Mouse (Mus musculus): Measurements from ENCODE around the gene Haus4. TPM values are rescaled to one million over a fixed set of nuclear protein-coding genes. Genes with fewer than 3 reads are reported as not detected.

Haus4 gene
- total RNA-seq, 2 experiments from 2014 or later = 79.6 to 85.8 TPM

DNA sequence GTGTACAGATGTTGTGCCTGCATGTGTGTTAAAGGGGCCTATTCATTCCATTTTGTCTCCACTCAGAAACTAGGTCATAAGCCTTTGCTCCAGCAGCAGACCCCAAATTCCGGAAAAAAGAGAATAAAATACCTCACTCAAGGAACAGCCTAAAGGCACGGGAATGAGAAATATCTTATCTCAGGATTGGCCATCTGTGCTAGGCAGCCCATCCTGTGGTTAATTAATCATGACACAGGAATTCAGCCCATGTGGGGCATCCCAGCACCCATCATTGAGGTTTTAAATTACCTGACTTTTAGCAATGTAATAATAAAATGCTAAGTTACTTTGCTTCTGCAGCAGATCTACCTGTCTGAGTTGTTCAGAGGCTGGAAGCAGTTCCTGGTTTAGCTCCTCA lies 53.1 kb downstream of the Haus4 start:
- no peak for ATAC-seq (replicated peaks; ENCODE audit: poor library complexity, severe bottlenecking)

- no peak for ATAC-seq (replicated peaks; ENCODE audit: poor library complexity, severe bottlenecking)
Observed at GRCm38 (mm10) chr14:54499330-54499729, 55.1 kb downstream of the Haus4 start.

DNA sequence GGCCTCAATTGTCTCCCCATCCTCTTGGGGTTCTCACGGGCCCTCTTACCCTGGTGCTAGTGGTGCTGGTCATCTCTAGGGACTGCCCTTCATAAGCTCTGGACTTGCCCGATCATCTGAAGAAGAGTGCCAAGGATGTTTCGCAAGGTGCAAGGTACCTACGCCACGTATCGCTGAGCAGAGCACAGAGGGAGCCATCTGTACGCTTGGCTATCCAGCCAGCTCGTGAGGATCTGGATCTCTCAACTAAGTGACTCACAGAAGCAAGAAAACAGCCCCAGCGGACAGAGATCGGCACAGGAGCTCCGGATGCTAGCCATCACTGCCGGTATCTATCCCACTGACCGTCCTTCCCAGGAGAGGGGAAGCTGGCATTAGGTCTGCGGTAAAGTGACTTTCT lies 57.7 kb downstream of the Haus4 start:
- no peak for ATAC-seq (replicated peaks; ENCODE audit: poor library complexity, severe bottlenecking)

DNA sequence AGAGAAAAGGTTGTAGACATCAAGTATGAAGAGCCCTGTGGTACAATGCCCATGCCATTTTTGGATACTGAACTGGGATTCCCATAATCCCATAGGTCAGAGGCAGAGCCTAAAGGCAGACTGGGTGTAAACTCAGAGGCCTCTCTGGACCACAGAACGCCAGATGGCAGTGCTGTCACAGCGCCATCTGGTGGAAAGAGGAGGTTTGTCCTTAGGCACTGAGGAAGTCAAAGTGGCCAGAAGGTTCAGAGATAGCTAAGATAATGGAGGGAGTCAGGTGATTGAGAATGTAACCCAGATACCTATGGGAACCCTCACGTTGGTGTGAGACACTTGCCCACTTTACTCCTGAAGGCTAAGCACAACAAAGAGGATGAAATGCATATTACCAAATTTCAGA lies 60.2 kb downstream of the Haus4 start:
- ATAC-seq (replicated peaks; ENCODE audit: poor library complexity, severe bottlenecking) = peak; percentile 70

DNA sequence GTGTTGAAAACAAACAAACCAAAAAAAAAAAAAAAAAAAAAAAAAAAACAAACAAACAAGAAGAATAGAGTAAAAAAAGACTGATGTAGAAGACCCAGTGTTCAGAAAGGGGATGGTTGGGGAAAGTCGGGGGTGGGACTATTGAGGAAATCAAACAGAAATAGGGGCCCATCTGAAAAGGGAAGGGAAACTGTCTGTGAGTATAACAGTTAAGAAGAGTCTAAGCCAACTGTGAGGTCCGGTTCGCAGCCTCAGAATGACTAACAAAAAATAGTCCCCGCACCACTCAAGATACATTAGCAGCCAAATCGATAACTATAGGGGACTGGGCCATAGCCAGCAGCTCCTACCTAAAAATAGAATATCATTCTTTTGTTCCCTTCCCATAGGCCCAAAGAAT lies 61.2 kb downstream of the Haus4 start:
- peak; percentile 53 for ATAC-seq (replicated peaks; ENCODE audit: poor library complexity, severe bottlenecking)

GRCm38 (mm10) chr14:54492345-54493131 lies 61.9 kb downstream of the Haus4 start:
- ATAC-seq (replicated peaks; ENCODE audit: poor library complexity, severe bottlenecking) = peak; percentile 80

Other genes with a start within 250 kb of the Haus4 start
- gene Oxa1l, start 193.8 kb downstream of the Haus4 start, total RNA-seq (2014; fragmentation: Nextera tagmentation) = 43.2 and 53.8 TPM in 2 replicates
- gene Oxa1l, start 193.8 kb downstream of the Haus4 start, total RNA-seq (2017) = 30.6 and 51.1 TPM in 2 replicates
- 10.3 and 10.7 TPM in 2 replicates for gene Slc7a7, start 136.8 kb downstream of the Haus4 start, total RNA-seq (2014; fragmentation: Nextera tagmentation)
- 3.0 and 3.1 TPM in 2 replicates for gene Slc7a7, start 136.8 kb downstream of the Haus4 start, total RNA-seq (2017)
- 63.7 and 100 TPM in 2 replicates for gene Mrpl52, start 127.7 kb downstream of the Haus4 start, total RNA-seq (2014; fragmentation: Nextera tagmentation)
- 34.0 and 40.1 TPM in 2 replicates for gene Mrpl52, start 127.7 kb downstream of the Haus4 start, total RNA-seq (2017)
- gene Mmp14, start 123.0 kb downstream of the Haus4 start, total RNA-seq (2014; fragmentation: Nextera tagmentation) = not detected in 2 replicates
- not detected in 2 replicates for gene Mmp14, start 123.0 kb downstream of the Haus4 start, total RNA-seq (2017)
- gene Lrp10, start 90.5 kb downstream of the Haus4 start, total RNA-seq (2014; fragmentation: Nextera tagmentation) = 37.3 and 41.5 TPM in 2 replicates
- 20.0 and 23.7 TPM in 2 replicates for gene Lrp10, start 90.5 kb downstream of the Haus4 start, total RNA-seq (2017)
- not detected in 2 replicates for gene Rem2, start 78.5 kb downstream of the Haus4 start, total RNA-seq (2014; fragmentation: Nextera tagmentation)
- gene Rem2, start 78.5 kb downstream of the Haus4 start, total RNA-seq (2017) = not detected in 2 replicates
- gene Prmt5, start 37.1 kb downstream of the Haus4 start, total RNA-seq (2014; fragmentation: Nextera tagmentation) = 69.5 and 89.4 TPM in 2 replicates
- gene Prmt5, start 37.1 kb downstream of the Haus4 start, total RNA-seq (2017) = 57.4 and 68.2 TPM in 2 replicates
- gene Ajuba, start 22.9 kb upstream of the Haus4 start, total RNA-seq (2014; fragmentation: Nextera tagmentation) = 0.77 and 1.0 TPM in 2 replicates
- gene Ajuba, start 22.9 kb upstream of the Haus4 start, total RNA-seq (2017) = 1.2 and 2.1 TPM in 2 replicates
- 5.8 and 9.9 TPM in 2 replicates for gene 4931414P19Rik, start 51.4 kb upstream of the Haus4 start, total RNA-seq (2014; fragmentation: Nextera tagmentation)
- gene 4931414P19Rik, start 51.4 kb upstream of the Haus4 start, total RNA-seq (2017) = 3.6 and 4.3 TPM in 2 replicates
- 237 and 287 TPM in 2 replicates for gene Psmb5, start 63.4 kb upstream of the Haus4 start, total RNA-seq (2014; fragmentation: Nextera tagmentation)
- 63.3 and 69.9 TPM in 2 replicates for gene Psmb5, start 63.4 kb upstream of the Haus4 start, total RNA-seq (2017)
- 0.09 TPM in 1 of 2 replicates, not detected in the other for gene Psmb11, start 66.8 kb upstream of the Haus4 start, total RNA-seq (2014; fragmentation: Nextera tagmentation)
- not detected in 2 replicates for gene Psmb11, start 66.8 kb upstream of the Haus4 start, total RNA-seq (2017)
- gene Gm17606, start 86.3 kb upstream of the Haus4 start, total RNA-seq (2014; fragmentation: Nextera tagmentation) = not detected in 2 replicates
- gene Gm17606, start 86.3 kb upstream of the Haus4 start, total RNA-seq (2017) = not detected in 2 replicates
- gene Cdh24, start 86.7 kb upstream of the Haus4 start, total RNA-seq (2014; fragmentation: Nextera tagmentation) = 0.54 and 1.4 TPM in 2 replicates
- gene Cdh24, start 86.7 kb upstream of the Haus4 start, total RNA-seq (2017) = 0.39 and 0.41 TPM in 2 replicates
- 44.3 and 69.7 TPM in 2 replicates for gene 1700123O20Rik, start 131.6 kb upstream of the Haus4 start, total RNA-seq (2014; fragmentation: Nextera tagmentation)
- 42.2 and 50.0 TPM in 2 replicates for gene 1700123O20Rik, start 131.6 kb upstream of the Haus4 start, total RNA-seq (2017)
- gene Acin1, start 132.3 kb upstream of the Haus4 start, total RNA-seq (2014; fragmentation: Nextera tagmentation) = 236 and 252 TPM in 2 replicates
- 198 and 208 TPM in 2 replicates for gene Acin1, start 132.3 kb upstream of the Haus4 start, total RNA-seq (2017)
- gene Gm29776, start 144.2 kb upstream of the Haus4 start, total RNA-seq (2014; fragmentation: Nextera tagmentation) = 0.15 TPM in 1 of 2 replicates, not detected in the other
- gene Gm29776, start 144.2 kb upstream of the Haus4 start, total RNA-seq (2017) = 0.22 TPM in 1 of 2 replicates, not detected in the other
- gene Cebpe, start 157.6 kb upstream of the Haus4 start, total RNA-seq (2014; fragmentation: Nextera tagmentation) = 23.1 and 45.9 TPM in 2 replicates
- gene Cebpe, start 157.6 kb upstream of the Haus4 start, total RNA-seq (2017) = 57.2 and 63.7 TPM in 2 replicates
- 7.6 and 8.3 TPM in 2 replicates for gene Slc7a8, start 227.3 kb upstream of the Haus4 start, total RNA-seq (2014; fragmentation: Nextera tagmentation)
- gene Slc7a8, start 227.3 kb upstream of the Haus4 start, total RNA-seq (2017) = 2.0 and 3.2 TPM in 2 replicates